Mouse (Mus musculus) cerebellum, adult 18-20 months (tissue): Measurements from ENCODE around the gene Sbk3.

Experiments
- DNase-seq, 2 experiments: peaks; one replicate each; pipeline ENCODE4 v3.0.0; 2021

Gene Sbk3

GRCm38 (mm10) chr7:4928323-4928722 is 42.6 kb downstream of the Sbk3 start:
- DNase-seq = no peak

GRCm38 (mm10) chr7:4927711-4928110 is 43.3 kb downstream of the Sbk3 start:
- no peak for DNase-seq

- no peak for DNase-seq
Observed at GRCm38 (mm10) chr7:4926849-4927248, 44.1 kb downstream of the Sbk3 start.

- DNase-seq = peak; percentile 3 to 17
Observed at GRCm38 (mm10) chr7:4925441-4926381, 45.3 kb downstream of the Sbk3 start, which contains the start of gene Ssc5d. Gene Ssc5d (plus strand): TSS chr7:4925785.

- DNase-seq = peak in 1 of 2 experiments; percentile 7
Observed at GRCm38 (mm10) chr7:4924891-4925301, 46.1 kb downstream of the Sbk3 start.

GRCm38 (mm10) chr7:4924483-4924882 is 46.5 kb downstream of the Sbk3 start:
- peak in 1 of 2 experiments; percentile 6 for DNase-seq

GRCm38 (mm10) chr7:4923586-4924364 is 47.2 kb downstream of the Sbk3 start:
- peak; percentile 74 to 75 for DNase-seq

DNA sequence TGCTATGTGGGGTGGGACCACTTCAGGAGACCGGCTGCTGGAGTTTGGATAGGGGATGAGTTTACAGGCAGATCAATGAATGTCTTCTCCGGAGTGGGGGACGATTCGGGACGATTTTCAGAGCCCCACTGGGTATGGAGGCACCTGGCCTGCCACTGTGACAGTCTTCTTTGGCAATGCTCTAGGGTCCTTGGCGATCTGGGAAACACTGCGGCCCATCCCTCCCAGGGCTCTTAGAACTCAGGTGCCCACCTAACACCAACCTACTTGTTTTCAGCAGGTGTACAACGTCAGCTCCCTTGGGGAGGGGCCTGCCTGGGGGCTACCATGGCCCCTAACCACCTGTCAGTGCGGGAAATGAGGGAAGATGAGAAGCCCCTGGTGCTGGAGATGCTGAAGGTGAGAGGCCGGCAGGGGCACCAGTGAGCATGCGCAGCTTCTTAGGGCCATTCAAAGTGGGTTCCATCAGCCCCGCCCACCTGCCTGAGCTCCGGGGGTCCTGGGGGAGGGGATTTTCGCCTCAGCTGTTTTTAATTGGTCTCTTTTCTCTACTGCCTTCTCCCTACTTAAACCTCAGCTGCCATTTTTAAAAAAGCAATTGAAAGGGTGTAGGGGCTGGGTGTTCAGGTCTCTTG is 47.9 kb downstream of the Sbk3 start:
- peak; percentile 81 to 83 for DNase-seq

- peak; percentile 81 to 87 for DNase-seq
Observed at GRCm38 (mm10) chr7:4922508-4922907, 48.5 kb downstream of the Sbk3 start.

DNA sequence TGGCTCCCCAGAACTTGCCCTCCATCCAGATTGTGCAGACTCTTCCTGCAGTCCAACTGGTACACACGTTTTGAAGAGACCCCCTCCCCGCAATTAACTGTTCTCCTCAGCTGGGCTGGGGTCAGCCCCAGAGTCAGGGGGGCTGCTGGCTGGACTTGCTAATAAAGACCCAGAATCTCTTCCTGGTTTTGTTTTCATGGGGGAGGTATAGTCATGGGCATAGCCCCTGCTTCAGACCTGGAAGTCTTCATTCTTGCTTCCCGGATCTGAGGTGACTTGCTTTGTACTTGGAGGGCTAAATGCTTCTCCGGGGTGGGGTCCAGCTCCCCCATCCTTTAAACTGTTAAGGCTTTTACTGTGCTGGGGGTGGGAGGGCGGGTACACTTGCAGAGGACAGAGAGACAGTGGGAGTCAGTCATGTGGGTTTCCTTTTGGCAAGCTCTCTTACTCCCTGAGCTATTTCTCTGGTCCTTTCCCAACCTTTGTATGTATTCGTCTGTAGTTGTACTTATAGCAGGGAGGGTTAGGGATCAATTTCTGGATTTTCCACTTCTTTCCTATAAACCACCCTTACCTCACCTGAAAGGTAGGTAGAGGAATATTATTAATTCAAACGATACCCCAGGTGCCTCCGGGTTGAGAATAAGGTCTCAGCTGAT is 49.0 kb downstream of the Sbk3 start, which contains the start of gene Nat14:
Gene Nat14, plus strand, starts transcription at position 205 of the 659 bp plus-strand sequence.
- DNase-seq = peak in 1 of 2 experiments; percentile 30

DNA sequence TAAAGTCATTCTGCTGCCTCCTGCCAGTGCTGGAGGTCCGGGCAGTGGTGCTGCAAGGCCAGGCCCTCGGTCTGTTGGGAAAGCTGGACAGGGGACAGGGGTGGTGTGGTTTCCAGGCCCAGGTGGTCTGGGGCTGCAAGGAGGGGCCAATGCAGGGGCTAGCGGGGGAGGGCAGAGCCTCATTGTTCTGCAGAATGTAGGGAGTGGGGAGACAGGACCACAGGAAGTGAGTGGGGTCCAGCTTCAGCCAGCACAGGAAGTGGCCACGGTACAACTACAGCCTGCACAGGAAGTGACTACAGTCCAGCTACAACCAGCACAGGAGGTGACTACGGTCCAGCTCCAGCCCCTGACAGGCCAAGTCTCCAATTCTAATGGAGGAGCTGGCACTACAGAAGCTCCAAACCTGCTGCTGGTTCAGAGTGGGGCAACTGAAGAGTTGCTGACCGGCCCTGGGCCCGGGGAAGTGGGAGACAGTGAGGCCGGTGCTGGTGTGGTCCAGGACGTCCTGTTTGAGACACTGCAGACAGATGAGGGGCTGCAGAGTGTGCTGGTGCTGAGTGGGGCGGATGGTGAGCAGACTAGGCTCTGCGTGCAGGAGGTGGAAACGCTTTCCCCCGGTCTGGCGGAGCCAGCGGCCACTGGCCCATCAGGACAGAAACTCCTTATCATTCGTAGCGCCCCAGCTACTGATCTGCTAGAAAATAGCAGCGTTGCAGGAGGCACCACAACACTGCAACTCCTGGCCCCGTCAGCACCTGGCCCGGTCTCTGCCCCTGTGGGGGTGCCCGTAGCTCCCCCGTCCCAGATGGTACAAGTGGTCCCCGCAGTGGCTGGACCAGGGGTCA is 49.8 kb downstream of the Sbk3 start:
- DNase-seq = peak in 1 of 2 experiments; percentile 19

DNA sequence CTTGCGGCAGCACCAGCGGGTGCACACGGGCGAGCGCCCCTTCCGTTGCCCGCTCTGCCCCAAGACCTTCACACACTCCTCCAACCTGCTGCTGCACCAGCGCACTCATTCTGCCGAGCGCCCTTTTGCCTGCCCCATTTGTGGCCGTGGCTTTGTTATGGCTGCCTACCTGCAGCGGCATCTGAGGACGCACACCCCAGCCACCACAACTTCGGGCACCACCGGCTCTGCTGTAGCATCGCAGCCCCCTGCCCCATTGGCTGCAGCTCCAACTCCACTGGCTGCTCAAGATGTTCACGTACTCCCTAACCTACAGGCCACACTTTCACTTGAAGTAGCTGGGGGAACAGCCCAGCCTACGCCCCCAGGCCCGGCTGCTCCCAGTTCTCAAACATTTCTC is 50.5 kb downstream of the Sbk3 start:
- DNase-seq = peak in 1 of 2 experiments; percentile 15

DNA sequence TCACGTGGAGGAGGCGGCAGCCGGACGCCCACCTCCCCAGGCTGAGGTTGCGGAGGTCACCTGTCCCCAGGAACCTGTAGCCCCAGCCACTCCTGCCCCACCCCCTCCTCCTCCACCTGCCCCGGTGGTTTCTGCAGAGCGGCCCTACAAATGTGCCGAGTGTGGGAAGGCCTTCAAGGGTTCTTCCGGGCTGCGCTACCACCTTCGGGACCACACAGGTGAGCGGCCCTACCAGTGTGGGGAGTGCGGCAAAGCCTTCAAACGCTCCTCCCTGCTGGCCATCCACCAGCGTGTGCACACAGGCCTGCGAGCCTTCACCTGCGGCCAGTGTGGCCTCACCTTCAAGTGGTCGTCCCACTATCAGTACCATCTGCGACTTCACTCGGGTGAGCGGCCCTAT is 51.0 kb downstream of the Sbk3 start:
- DNase-seq = no peak

DNA sequence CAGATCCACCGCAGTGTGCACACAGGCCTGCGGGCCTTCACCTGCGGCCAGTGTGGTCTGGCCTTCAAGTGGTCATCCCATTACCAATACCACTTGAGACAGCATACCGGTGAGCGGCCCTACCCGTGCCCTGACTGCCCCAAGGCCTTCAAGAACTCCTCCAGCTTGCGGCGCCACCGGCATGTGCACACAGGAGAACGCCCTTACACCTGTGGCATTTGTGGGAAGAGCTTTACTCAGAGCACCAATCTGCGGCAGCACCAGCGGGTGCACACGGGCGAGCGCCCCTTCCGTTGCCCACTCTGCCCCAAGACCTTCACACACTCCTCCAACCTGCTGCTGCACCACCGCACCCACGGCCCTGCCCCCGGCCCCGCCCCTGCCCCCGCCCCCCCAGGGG is 51.9 kb downstream of the Sbk3 start:
- DNase-seq = no peak

DNA sequence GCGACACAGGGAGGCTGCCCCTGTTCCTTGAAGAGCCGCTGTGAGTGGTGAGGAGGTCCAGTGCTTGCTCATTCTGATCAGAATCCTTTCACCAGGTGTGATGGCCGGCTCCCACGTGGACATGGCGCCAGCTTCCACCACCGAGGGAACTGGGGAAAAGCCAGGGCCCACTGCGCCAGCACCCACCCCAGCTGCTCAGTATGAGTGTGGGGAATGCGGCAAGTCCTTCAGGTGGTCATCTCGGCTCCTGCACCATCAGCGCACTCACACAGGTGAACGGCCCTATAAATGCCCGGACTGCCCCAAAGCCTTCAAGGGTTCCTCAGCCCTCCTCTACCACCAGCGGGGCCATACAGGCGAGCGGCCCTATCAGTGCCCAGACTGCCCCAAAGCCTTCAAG is 52.3 kb downstream of the Sbk3 start:
- DNase-seq = no peak

DNA sequence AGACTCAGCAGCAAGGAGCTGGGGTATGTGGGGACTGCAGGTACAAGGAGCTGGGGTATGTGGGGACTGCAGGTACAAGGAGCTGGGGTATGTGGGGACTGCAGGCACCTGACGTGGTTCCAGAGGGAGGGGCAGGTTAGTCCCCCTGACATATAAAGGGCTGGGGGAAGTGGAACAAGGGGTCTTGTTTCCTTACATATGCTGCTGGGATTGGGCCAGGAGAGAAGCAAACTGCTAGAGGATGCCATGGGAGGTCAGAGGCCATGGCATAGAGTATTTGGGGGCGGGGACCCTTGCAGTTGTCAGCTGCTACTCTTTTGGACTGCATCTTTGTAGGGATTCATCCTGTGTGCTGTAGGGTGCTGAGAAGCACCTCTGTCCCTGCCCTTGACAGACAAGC is 53.5 kb downstream of the Sbk3 start:
- no peak for DNase-seq

GRCm38 (mm10) chr7:4915669-4916416 is 55.1 kb downstream of the Sbk3 start:
- peak; percentile 51 to 62 for DNase-seq
